Mouse (Mus musculus) thymus, adult 2 months (tissue): ENCODE results near the gene Hdac4. TPM values are rescaled to one million over a fixed set of nuclear protein-coding genes. Genes with fewer than 3 reads are reported as not detected.

ENCODE experiments used
- DNase-seq: peaks from one replicate; pipeline ENCODE4 v3.0.0; 2021
- H3K27ac ChIP-seq: fragments of 200-500 bp; 2 replicates; pipeline ENCODE4 v1.5.1; 2012; ENCODE audit warnings: low read length, control low read depth; ENCODE audit not compliant: control insufficient read depth, insufficient read depth
- H3K27me3 ChIP-seq: fragments of 200-500 bp; 2 replicates; pipeline ENCODE4 v1.6.1; 2012; ENCODE audit warnings: mild to moderate bottlenecking, low read length, moderate library complexity, mixed read lengths; ENCODE audit not compliant: control insufficient read depth, insufficient read depth
- H3K36me3 ChIP-seq: fragments of 200-500 bp; 2 replicates; pipeline ENCODE4 v1.6.1; 2012; ENCODE audit warnings: mild to moderate bottlenecking, low read length, moderate library complexity; ENCODE audit not compliant: control insufficient read depth, insufficient read depth
- H3K4me1 ChIP-seq: fragments of 200-500 bp; replicated peaks from 2 replicates; pipeline ENCODE4 v1.6.1; 2012; ENCODE audit warnings: low read length; ENCODE audit not compliant: control insufficient read depth, insufficient read depth
- H3K4me3 ChIP-seq: fragments of 200-500 bp; 2 replicates; pipeline ENCODE4 v1.5.1; 2012; ENCODE audit warnings: mild to moderate bottlenecking, low read length, control low read depth, moderate library complexity; ENCODE audit not compliant: control insufficient read depth, insufficient read depth
- CTCF ChIP-seq: fragments of 200-500 bp; IDR thresholded peaks from 2 replicates; pipeline ENCODE4 v1.5.1; 2012; ENCODE audit warnings: mild to moderate bottlenecking, control low read depth, low read length, moderate library complexity, borderline replicate concordance; ENCODE audit not compliant: control insufficient read depth, poor library complexity, insufficient read depth; ENCODE audit errors: extremely low read depth
- POLR2A ChIP-seq: fragments of 200-500 bp; IDR thresholded peaks from 2 replicates; pipeline ENCODE4 v1.6.1; 2012; ENCODE audit warnings: mild to moderate bottlenecking, low read length, control low read depth, moderate library complexity; ENCODE audit not compliant: control insufficient read depth, poor library complexity, insufficient read depth; ENCODE audit errors: extremely low read depth
- WGBS: fragments of 180-500 bp; shearing (Covaris S2); methylation state at CpG from one replicate; pipeline ENCODE4 v1.1.7; 2018; 5-methylcytosine and 5-hydroxymethylcytosine counted together
- polyA plus RNA-seq: library from polyadenylated mRNA; depleted of rRNA; stranded (reverse); fragments of >200 nt; gene quantifications from 2 replicates; pipeline ENCODE4 v1.2.3, GENCODE M21; 2012

The Hdac4 gene
- polyA plus RNA-seq, 1 experiment = 33.2 TPM

DNA sequence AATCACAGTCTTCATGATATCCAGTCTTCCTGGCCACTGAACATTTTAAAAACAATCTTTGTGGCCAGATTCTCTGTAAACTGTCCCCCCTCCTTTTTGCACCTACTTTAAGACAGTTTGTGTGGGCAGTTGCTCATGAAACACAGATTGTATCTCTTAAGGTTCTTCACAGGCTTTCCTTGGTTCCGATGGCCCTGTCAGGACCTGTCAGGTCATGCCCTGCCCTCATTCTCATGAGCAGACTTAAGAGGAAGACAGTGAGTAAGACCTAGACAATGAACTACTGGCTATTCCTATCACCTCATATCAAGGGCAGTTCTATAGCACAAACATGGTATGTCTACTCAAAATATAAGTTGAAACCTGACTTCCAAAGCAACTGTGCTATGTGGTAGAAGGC is 135.9 kb downstream of the Hdac4 start:
- no peaks in the 10 kb centered on the region for H3K27me3 ChIP-seq
- no peak overlapping the region for H3K27ac ChIP-seq
- H3K36me3 ChIP-seq = no peaks in the 10 kb centered on the region
- TF ChIP-seq POLR2A (no peak), CTCF (no peak)
- 84% methylated on average over 1 of the region's 1 CpGs for WGBS
- peaks cover 19% of the 10 kb centered on the region for H3K4me1 ChIP-seq
- DNase-seq = no peak
- no peak overlapping the region for H3K4me3 ChIP-seq

DNA sequence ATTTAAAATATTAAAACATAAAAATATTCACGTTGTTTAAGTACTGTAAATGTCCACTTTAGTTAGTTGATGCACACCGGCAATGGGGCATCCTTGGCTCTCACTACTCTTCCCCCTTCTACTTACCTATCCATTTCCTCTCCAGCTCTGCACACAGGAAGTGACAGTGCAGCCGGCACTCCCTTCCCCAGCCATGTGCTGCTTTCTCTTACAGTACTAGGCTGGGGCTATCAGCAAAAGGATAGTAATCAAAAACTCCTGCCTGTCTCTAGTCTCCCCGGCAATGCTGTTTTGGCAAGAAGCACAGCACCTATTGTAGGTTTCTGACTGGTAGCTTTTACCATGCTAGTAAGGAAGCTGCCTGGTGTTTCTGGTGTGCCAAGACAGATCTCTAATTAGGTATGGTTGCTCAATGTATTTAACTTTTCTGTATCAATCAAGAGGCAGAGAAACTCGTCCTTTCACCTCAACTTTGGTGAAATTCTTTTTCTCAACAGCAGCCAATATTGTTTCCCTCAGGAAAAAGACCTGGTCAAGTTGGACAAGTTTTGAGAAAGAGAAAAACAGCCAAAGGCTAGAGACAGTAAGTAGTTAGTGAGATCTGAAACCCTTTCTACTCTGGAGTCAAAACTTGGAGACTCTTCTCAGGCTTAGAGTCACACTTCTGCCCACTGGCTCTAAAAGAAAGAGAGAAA is 136.6 kb downstream of the Hdac4 start:
- TF ChIP-seq POLR2A (no peak), CTCF (no peak)
- Histone ChIP-seq H3K27ac (no peak overlapping the region), H3K4me3 (no peak overlapping the region), H3K27me3 (no peaks in the 10 kb centered on the region), H3K36me3 (no peaks in the 10 kb centered on the region), H3K4me1 (peaks cover 12% of the 10 kb centered on the region)
- WGBS = 29% methylated on average over 5 of the region's 5 CpGs
- DNase-seq = peak; percentile 46

DNA sequence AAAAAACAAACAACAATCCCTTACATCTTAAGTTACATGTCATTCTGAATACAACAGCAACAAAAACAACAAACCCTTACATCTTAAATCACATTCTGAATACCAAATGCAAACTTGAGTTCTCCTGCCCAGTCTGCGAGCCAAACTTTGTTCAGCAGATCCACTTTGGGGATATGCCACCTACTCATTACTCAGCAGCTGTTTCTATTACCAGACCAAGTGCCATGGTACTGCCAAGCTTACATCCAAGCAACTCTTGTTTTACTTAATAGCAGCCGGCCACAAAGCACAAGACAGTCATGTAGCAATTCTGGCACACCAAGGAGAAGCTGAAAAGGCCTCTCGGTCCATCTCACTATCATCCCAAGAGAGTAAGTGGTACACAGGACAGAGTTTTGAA is 138.4 kb downstream of the Hdac4 start:
- 97% methylated on average over 3 of the region's 3 CpGs for WGBS
- peaks cover 21% of the 10 kb centered on the region for H3K4me1 ChIP-seq
- H3K27ac ChIP-seq = no peak overlapping the region
- no peak for TF ChIP-seq POLR2A
- TF ChIP-seq CTCF = no peak
- H3K4me3 ChIP-seq = no peak overlapping the region
- no peaks in the 10 kb centered on the region for H3K36me3 ChIP-seq
- no peak for DNase-seq
- H3K27me3 ChIP-seq = no peaks in the 10 kb centered on the region

DNA sequence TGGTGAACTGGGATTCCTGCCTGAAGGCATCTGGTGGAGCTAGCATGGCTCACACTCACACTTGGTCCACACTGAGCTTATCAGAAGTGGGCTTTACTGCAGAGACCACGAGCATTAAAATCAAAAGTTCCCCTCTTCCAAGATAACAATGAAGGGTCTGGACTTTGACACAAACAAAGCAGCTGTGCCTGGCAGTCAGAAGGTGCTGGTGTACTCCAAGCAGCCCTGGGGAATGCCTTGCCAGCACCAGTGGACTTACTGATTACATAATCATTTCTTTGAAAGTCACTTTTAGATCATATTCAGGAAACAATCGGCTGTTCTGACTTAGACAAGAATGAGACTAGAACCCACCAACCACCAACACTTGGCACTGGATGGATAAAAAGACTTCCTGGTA is 140.3 kb downstream of the Hdac4 start:
- Histone ChIP-seq H3K4me1 (peaks cover 25% of the 10 kb centered on the region), H3K27ac (no peak overlapping the region), H3K4me3 (no peak overlapping the region), H3K27me3 (no peaks in the 10 kb centered on the region), H3K36me3 (no peaks in the 10 kb centered on the region)
- TF ChIP-seq POLR2A (no peak), CTCF (no peak)
- DNase-seq = no peak
- 44% methylated on average over 2 of the region's 2 CpGs for WGBS

DNA sequence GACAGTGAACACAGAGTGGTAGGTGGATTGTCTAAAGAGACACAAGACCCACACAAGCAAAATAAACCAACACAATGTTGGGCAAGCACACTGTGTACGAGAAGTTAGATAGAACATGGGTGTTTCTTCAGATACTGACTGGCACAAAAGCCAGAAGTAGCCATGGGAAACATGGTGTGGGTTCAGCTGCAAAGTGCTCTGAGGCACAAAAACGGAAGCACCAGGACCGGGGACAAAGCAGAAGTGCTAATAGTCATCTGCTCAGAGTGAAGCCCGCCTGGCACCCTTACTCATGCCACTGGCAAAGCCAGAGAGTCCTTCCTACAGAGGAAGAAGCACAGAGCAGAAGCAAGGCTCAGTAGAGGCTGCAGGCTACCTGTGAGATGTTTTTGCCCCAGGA is 143.3 kb downstream of the Hdac4 start:
- no peaks in the 10 kb centered on the region for H3K36me3 ChIP-seq
- peaks cover 23% of the 10 kb centered on the region for H3K4me1 ChIP-seq
- no peak overlapping the region for H3K4me3 ChIP-seq
- no peaks in the 10 kb centered on the region for H3K27me3 ChIP-seq
- no peak overlapping the region for H3K27ac ChIP-seq
- DNase-seq = no peak
- WGBS = 47% methylated on average over 4 of the region's 4 CpGs
- TF ChIP-seq POLR2A (no peak), CTCF (no peak)

DNA sequence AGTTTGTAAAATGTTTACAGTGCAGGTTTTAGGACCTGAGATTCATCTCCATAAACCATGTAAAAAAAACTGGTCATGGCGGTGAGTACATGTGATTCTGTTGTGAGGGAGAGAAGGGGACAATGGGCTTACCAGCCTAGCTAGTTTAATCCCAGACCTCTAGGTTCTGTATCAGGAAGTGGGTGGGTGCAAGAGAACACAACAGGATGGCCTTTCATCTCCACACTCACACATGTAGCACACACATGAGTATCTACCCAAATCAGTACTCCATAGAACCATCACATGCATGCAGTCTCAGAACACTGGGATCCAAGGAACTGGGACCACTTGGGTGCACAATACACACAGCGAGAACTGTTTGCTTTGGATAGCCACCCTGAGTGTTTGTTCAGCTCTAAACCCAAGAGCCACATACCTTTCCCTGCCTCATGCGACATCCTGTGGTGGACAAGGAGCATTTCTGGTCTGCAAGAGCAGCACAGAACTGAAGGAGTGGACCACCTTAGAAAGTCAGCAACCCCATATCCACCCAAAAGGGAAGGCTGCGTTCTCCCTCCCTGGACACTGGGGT is 143.9 kb downstream of the Hdac4 start:
- Histone ChIP-seq H3K4me3 (no peak overlapping the region), H3K36me3 (no peaks in the 10 kb centered on the region), H3K27ac (peak overlapping the region; percentile 2; the same call in 1 of the 2 replicates), H3K4me1 (peaks cover 23% of the 10 kb centered on the region), H3K27me3 (no peaks in the 10 kb centered on the region)
- WGBS = 75% methylated on average over 4 of the region's 4 CpGs
- TF ChIP-seq POLR2A (no peak), CTCF (peak; percentile 24; the same call in 1 of the 2 replicates)
- no peak for DNase-seq

DNA sequence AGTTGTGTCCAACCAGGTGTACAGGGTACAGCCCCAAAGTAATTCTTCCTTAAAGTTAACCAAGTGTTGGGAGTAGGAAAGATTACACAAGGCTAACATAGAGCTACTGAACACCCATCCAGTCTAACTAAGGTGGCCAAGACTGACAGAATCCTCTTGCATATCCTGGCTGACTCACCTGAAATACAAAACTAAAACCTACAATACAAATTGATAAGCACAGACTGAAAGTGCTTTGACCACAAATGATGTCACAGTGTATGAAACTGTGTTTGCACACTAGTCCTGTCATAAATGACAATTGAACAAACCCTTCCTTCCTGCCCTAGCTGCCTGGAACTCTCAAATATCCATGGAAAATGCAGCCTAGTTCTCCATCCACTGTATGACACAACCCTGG is 144.5 kb downstream of the Hdac4 start:
- H3K4me1 ChIP-seq = peaks cover 23% of the 10 kb centered on the region
- TF ChIP-seq POLR2A (no peak), CTCF (no peak)
- no peak overlapping the region for H3K4me3 ChIP-seq
- DNase-seq = no peak
- no peak overlapping the region for H3K27ac ChIP-seq
- H3K36me3 ChIP-seq = no peaks in the 10 kb centered on the region
- no peaks in the 10 kb centered on the region for H3K27me3 ChIP-seq
